Mouse (Mus musculus): ENCODE results near the gene Ccdc28b. TPM values are rescaled to one million over a fixed set of nuclear protein-coding genes. Genes with fewer than 3 reads are reported as not detected.

Ccdc28b gene
- total RNA-seq, 2 experiments from 2014 or later: 59.4 to 64.4 TPM

DNA sequence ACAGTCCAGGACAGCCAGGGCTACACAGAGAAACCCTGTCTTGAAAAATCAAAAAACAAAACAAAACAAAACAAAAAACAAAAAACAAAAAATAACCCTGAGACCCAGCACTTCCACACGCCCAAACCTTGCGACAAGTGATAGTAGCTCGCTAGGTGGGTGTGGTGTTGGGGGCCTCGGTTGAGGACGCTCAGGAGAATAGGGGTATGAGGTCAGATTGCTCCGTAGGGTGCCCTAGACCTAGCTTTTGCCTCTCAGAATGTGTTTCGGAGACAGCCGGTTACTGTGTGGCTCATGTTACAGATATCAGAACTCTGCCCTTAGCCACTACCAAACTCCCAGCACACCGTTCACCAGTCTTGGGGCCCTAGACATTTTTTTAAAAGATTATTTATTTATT lies 38.0 kb downstream of the Ccdc28b start:
- no peak for DNase-seq

DNA sequence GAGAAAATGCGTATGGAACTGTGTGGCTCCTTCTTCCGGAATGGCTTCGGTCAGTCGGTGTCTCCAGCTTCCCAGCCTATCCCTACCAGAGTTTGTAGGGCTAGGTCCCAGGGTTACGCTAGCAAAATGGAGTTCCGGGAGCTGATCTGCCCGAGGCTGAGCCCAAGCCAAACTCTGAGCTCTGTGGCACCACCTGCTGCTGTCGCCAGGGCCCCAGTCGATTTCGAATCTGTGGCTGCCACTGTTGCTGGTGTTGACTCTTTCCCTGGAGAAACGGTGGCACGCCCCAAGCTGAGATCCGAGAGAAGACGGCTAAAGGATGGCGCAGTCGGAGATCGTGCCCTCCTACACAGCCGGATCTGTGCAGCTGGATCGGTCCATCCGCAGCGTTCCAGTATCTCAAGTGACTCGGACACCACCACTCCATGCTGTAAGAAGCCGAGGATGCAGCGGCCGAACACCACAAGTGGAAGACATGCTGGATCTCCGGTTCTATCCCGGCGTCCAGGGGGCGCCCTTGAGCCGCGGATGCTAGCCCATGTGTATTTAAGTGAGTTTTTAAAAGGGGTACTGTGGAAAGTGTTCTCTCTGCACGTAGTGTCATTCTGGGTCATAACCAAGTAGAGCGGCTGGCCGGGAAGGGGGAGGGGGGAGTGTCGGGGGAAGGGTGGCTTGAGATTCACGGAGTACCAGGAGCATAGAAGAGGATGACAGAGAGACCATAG lies 38.7 kb downstream of the Ccdc28b start:
- DNase-seq: peak; percentile 92

- DNase-seq: no peak
Observed at GRCm38 (mm10) chr4:129584370-129584769, 39.4 kb downstream of the Ccdc28b start.

DNA sequence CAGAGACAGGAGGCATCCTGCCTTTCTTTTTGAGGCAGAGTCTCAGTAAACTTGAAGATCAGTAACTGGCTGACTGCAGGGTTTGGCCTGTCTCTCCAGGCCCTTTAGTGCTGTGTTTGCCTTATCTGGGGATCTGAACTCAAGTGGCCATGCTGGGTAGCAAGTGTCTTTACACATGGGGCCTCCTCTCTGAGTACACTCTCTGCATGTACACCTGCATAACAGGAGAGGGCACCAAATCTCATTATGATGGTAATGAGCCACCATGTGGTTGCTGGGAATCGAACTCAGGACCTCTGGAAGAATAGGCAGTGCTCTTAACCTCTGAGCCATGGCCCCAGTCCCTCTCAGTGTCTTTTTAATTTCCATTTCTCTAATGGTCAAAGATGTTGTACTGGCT lies 41.5 kb downstream of the Ccdc28b start:
- no peak for DNase-seq

GRCm38 (mm10) chr4:129580347-129580746 lies 43.4 kb downstream of the Ccdc28b start:
- DNase-seq: no peak

DNA sequence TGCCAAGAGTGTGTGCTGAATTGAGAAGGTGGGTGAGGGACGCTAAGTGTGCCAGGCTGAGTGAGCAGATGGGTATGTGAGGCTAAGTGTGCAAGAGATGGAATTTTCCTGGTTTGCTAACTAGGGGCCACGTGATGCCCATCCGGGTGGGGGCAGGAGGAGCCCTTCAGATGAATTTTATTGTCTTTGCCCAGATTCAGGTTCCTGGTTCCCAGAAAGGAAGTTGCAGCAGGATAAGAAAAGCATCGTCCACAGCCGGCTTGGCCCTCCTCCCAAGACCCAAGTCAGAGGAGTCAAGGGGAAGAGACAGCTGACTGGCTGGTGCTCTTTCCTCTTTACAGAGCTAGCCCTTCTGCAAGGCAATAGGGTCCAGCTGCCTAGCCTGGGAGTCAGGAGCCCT lies 45.3 kb downstream of the Ccdc28b start, which contains the start of gene Fam167b:
Fam167b (minus strand) TSS at position 84 of the 400 bp plus-strand sequence.
- DNase-seq: peak; percentile 39

- no peak for DNase-seq
Observed at GRCm38 (mm10) chr4:129577688-129578087, 46.1 kb downstream of the Ccdc28b start.

DNA sequence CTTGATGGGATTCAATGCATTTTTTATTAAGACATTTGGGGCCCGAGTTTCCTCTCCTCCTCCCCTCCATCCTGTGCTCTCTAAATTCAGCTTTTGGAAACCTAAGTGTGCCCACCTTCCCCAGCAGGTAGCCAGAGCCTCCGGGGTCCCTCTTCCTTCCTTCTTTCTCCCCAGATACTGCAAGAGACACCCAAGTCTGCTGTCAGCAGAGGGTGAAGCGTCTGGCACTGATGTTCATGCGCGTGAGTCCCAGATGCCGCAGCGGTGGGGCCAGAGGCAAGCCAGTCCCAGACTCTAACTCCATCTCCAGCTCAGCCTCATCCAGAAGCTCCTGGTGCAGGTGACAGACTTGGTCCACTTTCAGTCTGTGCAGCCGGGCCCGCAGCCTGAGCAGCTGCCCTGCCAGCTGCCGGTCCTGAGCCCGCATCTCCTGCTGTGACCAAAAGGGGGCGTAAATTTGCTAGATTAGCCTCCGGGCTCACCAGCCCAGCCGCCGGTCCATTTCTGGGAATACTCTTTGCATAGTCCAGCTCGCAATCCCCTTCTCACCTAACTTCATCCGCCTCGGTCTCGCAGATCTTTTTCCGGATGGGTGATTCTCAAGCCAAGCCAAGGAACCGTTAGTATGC lies 46.8 kb downstream of the Ccdc28b start:
- peak; percentile 86 for DNase-seq

GRCm38 (mm10) chr4:129575171-129575844 lies 48.4 kb downstream of the Ccdc28b start:
- no peak for DNase-seq

DNA sequence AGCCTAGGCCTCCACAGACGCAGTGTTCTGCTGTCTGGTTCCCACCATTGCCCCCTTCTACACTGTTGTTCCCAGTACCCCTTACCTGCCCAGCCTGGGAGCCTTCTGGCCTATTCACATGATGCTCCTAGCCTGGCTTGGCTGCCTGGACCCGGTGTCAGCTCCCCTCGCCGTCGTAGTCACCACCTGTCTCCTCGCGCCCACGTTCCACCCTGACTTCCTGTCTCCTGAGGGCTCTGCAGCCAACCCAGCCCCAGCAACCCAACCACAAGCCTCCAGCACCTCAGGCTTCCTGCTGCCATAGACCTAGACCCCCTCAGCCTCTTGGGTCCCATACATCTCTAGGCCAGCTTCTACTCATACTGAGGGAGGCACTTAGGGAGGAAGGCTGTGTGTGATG lies 50.3 kb downstream of the Ccdc28b start, which contains the start of gene Lck:
Lck (minus strand) TSS at position 212 of the 400 bp plus-strand sequence.
- no peak for DNase-seq

DNA sequence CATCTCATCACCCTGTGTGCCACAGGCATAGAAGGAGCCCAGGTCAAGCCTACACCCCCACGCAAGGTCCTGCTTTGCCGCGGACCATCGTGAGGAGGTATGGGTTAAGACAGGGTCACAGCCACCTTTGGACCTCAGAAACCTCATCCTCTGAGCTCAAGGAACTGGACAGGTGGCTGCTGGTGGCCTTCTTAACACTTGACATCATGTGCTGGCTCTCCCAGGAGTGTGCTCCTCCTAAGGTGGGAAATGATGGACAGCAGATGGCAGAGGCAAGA lies 50.7 kb downstream of the Ccdc28b start:
- no peak for DNase-seq

DNA sequence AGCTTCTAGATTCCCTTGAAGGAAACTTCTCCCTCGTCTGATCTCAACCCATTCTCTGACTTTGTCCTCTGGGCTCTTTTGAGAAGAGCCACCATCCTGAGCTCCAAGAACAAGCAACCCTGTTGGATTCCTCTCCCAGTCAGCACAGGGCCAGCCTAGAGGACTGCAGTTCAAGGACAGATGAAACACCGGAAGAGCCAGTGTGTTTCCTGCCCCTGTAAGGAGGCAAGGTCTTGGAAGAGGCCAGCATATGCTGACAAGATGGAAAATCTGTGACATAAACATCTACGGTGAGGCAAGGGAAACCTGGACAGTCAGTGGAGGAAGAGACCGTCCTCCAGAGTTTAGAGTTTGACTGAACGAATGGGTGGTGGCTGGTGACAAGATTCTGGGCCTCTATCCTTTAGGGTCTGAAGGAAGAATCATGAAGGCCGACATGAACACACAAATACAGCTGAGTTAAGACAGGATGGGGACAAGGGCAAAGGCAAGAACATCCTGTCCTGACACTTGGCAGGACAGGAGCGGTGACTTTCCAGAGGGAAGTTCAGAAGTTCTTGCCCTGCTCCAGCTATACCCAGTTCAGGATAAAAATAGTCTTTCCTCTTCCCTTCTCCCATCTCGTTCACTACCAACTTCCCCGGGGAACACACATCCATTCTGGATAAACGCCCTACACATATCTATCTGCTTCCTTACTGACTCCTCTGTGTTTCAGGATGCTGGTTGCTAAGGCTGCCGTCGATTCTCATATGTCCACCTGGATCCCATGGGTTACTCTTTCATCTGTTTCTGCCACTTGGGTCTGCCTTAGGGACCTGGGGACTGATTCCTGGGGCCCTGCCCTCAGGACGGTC lies 51.3 kb downstream of the Ccdc28b start:
- no peak for DNase-seq

- DNase-seq: no peak
Observed at GRCm38 (mm10) chr4:129571551-129572084, 52.1 kb downstream of the Ccdc28b start.

DNA sequence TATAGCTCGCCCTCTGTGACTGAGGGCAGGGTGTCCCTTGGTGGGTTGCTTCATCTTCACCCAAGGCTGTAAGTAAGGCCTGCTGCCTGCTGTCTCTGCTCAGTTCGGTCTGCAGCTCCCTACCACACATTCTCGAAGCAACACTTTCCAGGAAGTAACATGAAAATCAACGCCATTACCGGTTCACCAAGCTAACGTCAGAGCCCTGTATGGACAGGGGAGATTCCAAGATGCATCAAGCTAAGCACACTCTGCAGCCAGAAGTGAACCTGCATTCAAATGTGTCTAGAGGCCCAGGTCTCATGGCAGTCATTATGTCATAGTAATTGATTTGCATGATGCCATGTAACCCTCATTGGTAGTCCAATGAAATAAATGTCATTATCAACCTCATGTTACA lies 53.7 kb downstream of the Ccdc28b start:
- DNase-seq: no peak

Other genes starting within 250 kb of the Ccdc28b start
- gene Zbtb8a, start 245.8 kb downstream of the Ccdc28b start, total RNA-seq (2021): 10 to 100 TPM; 10.1 to 10.7 TPM
- under 1 TPM; 0.33 to 0.39 TPM for gene Zbtb8b, start 183.1 kb downstream of the Ccdc28b start, total RNA-seq (2021)
- gene Bsdc1, start 162.4 kb downstream of the Ccdc28b start, total RNA-seq (2021): 10 to 100 TPM; 41.3 to 45.7 TPM
- gene Tssk3, start 132.9 kb downstream of the Ccdc28b start, total RNA-seq (2021): not detected
- gene Fam229a, start 132.8 kb downstream of the Ccdc28b start, total RNA-seq (2021): not detected
- 10 to 100 TPM; 75.3 to 85.9 TPM for gene Marcksl1, start 110.4 kb downstream of the Ccdc28b start, total RNA-seq (2021)
- 10 to 100 TPM; 54.5 to 59.1 TPM for gene Hdac1, start 81.2 kb downstream of the Ccdc28b start, total RNA-seq (2021)
- gene Lck, start 50.3 kb downstream of the Ccdc28b start, total RNA-seq (2021): 1 to 10 TPM; 8.1 to 9.8 TPM
- gene Fam167b, start 45.4 kb downstream of the Ccdc28b start, total RNA-seq (2021): 10 to 100 TPM; 24.4 to 28.1 TPM
- gene Eif3i, start 23.3 kb downstream of the Ccdc28b start, total RNA-seq (2021): 100 to 1,000 TPM; 192 to 198 TPM
- gene Tmem234, start 23.3 kb downstream of the Ccdc28b start, total RNA-seq (2021): 10 to 100 TPM; 83.6 to 86.2 TPM
- 1 to 10 TPM in 1 of 2 experiments, under 1 TPM in 1; 0.99 to 2.0 TPM for gene Dcdc2b, start 9.7 kb downstream of the Ccdc28b start, total RNA-seq (2021)
- 10 to 100 TPM; 17.4 to 28.2 TPM for gene Iqcc, start 4.8 kb downstream of the Ccdc28b start, total RNA-seq (2021)
- 10 to 100 TPM; 56.7 to 61.2 TPM for gene Txlna, start 17.1 kb upstream of the Ccdc28b start, total RNA-seq (2021)
- 10 to 100 TPM; 70.4 to 80.6 TPM for gene Kpna6, start 48.8 kb upstream of the Ccdc28b start, total RNA-seq (2021)
- 10 to 100 TPM in 1 of 2 experiments, 1 to 10 TPM in 1; 9.7 to 11.4 TPM for gene Tmem39b, start 72.9 kb upstream of the Ccdc28b start, total RNA-seq (2021)
- gene Khdrbs1, start 118.4 kb upstream of the Ccdc28b start, total RNA-seq (2021): 10 to 100 TPM; 64.3 to 83.7 TPM
- 100 to 1,000 TPM; 260 to 289 TPM for gene Ptp4a2, start 187.3 kb upstream of the Ccdc28b start, total RNA-seq (2021)